Mouse (Mus musculus) cerebellum, adult (tissue): ENCODE measurements around the gene Cdc45.

Experiments used
- ATAC-seq: cut with Nextera tagmentation; 2 replicates; pipeline ENCODE4 v1.9.2; 2017; ENCODE audit warnings: mild to moderate bottlenecking, moderate library complexity, mixed read lengths; ENCODE audit not compliant: insufficient number of reproducible peaks, low FRiP score, low TSS enrichment

Gene Cdc45

GRCm38 (mm10) chr16:18738303-18738702 is 73.5 kb downstream of the Cdc45 start:
- ATAC-seq: no peak

GRCm38 (mm10) chr16:18733100-18733956 is 78.5 kb downstream of the Cdc45 start:
- ATAC-seq: no peak

GRCm38 (mm10) chr16:18730640-18731039 is 81.1 kb downstream of the Cdc45 start:
- ATAC-seq: no peak
